Mouse (Mus musculus): Measurements from ENCODE around the gene Usp28.

Gene Usp28

GRCm38 (mm10) chr9:49024529-49024928 lies 39.4 kb downstream of the Usp28 start:
- DNase-seq = no peak

GRCm38 (mm10) chr9:49034764-49035163 lies 49.6 kb downstream of the Usp28 start:
- DNase-seq = no peak

DNA sequence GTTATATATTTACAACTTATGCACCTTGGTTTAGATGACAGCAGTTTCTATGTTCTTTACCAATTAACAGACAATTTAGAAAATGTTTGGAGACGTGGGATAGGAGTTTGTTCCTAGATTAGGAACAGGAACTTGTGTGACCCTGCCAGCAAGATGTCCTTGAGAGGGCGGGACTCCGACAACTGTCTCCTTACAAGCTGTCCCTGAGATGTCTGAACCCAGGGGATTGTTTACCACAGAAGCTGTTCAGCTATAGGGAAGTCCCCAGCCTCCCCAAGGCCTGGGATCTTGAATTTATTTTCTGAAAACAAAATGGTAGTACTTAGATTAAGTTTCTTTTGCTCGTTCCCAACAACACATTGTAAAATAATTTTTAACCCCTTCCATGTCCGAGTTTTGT lies 65.7 kb downstream of the Usp28 start:
- no peak for DNase-seq

- DNase-seq = peak; percentile 75 to 80
Observed at GRCm38 (mm10) chr9:49051349-49051748, 66.2 kb downstream of the Usp28 start.

- no peak for DNase-seq
Observed at GRCm38 (mm10) chr9:49054028-49054427, 68.9 kb downstream of the Usp28 start.

DNA sequence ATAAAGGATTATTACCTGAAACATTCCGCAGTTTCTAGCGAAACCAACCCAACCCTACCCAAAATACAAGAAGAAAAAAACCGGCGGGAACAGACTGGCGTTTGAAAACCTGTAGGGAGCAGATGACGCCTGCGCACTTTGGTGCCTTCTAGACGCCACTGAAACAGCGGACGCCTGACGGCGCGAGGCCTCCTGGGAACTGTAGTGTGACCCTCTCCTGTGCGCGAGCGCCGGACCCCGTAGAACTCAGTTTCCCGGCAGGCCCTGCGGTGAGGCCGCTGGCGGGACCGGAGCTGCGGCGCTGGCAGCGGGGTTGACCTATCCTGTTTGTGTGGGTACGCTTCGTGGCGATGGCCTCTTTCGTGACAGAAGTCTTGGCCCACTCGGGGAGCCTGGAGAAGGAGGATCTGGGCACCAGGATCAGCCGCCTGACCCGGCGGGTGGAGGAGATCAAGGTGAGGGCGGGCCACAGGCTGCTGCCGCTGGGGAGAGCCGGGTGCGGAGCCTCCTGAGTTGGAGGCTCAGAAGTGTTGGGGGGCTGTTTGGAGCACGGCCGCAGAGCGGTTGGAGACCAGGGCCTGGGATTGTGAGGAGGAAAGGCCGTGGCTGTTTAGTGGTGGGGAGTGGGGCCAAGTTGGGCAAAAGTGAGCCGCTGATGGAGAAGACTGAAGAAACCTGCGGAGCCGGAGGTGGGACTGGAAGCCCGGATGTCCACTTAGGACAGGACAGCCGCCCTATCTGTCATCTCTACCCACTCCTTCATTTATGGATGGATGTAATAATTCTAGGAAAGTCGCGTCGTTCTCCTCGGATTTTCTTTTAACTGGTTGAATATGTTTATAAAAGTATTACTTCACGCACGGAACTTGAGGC lies 70.4 kb downstream of the Usp28 start, which contains the start of gene Zw10:
Gene Zw10, plus strand, starts transcription at position 281 of the 873 bp plus-strand sequence.
- peak; percentile 95 to 96 for DNase-seq

- DNase-seq = no peak
Observed at GRCm38 (mm10) chr9:49076847-49077246, 91.7 kb downstream of the Usp28 start.

DNA sequence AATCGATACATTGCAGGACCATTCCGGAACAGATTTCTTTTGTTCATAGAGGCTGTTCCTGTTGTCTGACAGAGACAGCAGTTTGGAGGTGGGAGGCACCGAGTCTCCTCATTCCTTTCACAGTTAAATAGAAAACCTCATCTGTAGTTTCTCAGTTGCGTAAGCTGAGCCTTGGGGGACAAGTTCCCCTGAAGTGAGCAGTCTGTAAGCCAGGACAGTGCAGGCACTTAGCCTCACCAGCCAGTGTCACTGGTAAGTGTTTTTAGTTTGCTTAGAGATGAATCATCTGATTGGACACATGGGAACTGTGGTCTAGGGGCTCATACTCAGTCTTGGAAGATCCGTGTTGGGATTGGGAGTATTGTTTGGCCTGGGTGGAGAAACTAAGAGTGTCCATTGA lies 95.9 kb downstream of the Usp28 start, which contains the start of gene Tmprss5:
Gene Tmprss5, plus strand, starts transcription at position 154 of the 400 bp plus-strand sequence.
- no peak for DNase-seq

DNA sequence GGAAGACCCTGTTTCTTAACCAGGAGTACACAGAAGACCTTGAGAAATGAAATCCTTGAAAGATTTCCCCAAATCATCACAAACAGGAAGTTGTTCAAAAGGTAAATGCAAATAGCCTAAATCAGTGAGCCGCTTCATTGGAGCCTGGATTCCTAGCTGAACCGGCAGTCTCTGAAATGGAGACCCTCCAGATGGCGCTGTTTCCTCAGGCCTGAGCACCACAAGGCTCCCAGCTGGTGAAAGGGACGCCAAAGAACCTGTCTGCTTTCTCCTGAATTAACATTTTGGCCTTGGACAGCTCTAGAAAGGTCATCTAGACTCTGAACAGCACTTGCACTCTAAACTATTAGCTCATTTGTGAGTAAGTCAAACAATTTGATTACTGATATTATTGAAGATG lies 96.4 kb downstream of the Usp28 start:
- peak; percentile 86 to 90 for DNase-seq

DNA sequence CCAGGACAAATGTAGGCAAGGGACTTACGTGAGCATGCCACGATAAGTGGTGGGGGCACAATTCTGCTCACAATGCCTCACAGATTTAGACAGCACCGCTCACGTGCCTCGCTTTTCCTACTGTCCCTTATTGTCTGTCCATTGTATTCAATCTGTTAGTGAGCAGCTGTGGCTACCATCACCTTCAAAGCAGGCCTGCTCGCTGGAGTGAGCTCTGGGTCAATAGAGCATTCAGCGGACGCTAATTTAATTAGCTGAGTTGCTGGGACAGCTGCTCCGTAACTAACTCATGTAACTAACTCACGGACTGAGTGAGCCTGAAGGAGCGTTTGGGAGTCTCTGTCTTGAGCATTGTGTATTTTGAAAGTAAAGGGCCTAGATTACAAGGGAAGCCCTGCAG lies 102.1 kb downstream of the Usp28 start:
- peak; percentile 20 to 49 for DNase-seq

All from kidney, postnatal 4 days (tissue).